In the genomic region with DNA sequence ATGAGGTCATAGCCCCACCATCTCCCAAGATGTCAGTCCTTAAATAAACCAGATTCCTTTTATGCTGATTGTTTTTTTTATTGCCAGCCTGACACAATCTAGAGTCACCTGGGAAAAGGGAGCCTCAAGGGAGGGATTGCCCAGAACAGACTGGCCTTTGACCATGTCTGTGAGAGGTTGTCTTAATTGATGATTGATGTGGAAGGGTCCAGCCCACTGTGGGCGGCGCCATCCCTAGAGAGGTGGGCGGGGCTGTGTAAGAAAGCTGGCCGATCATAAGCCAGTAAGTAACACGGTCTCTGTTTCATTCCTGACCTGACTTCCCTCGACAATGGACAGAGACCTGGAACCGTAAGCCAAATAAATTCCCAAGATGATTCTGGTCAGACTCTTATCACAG, we compare ENCODE assay signal across 18 mouse cellular contexts.
"Had no signal": no experiment of that assay in that cellular context is flagged by ENCODE, and none has a peak within 500 bp of the region (broad histone marks: within the 10 kb centered on the region; RNA-seq: fewer than 3 reads in every experiment).

No protein-coding gene starts in this region.

- H3K27ac ChIP-seq: limb, embryonic 13.5 days; liver, embryonic 12.5 days; liver, embryonic 15.5 days; lung, embryonic 15.5 days; stomach, postnatal 0 days had no signal

- H3K27me3 ChIP-seq: limb, embryonic 13.5 days; liver, embryonic 12.5 days; liver, embryonic 15.5 days; lung, embryonic 15.5 days had no signal

- ATAC-seq: liver, embryonic 12.5 days had no signal

- H3K9ac ChIP-seq: limb, embryonic 13.5 days; liver, embryonic 12.5 days; liver, embryonic 15.5 days; lung, embryonic 15.5 days had no signal

- H3K9me3 ChIP-seq: limb, embryonic 13.5 days; liver, embryonic 12.5 days; liver, embryonic 15.5 days; lung, embryonic 15.5 days had no signal

- H3K36me3 ChIP-seq: limb, embryonic 13.5 days; liver, embryonic 12.5 days; liver, embryonic 15.5 days; lung, embryonic 15.5 days had no signal

- H3K4me3 ChIP-seq: limb, embryonic 13.5 days; liver, embryonic 12.5 days; liver, embryonic 15.5 days; lung, embryonic 15.5 days had no signal

- DNase-seq: kidney, adult 11 months; kidney, postnatal 10 days; left cerebral cortex, postnatal 4 days; liver; lung, adult 18-20 months; lung, postnatal 14 days; lung, postnatal 4 days; midbrain, embryonic 14.5 days; right cerebral cortex, adult 18-20 months; right cerebral cortex, postnatal 14 days; right cerebral cortex, postnatal 4 days; thymus, postnatal 36 days had no signal

- H3K4me2 ChIP-seq: limb, embryonic 13.5 days; liver, embryonic 12.5 days; liver, embryonic 15.5 days; lung, embryonic 15.5 days; midbrain, embryonic 11.5 days had no signal

- H3K4me1 ChIP-seq: liver, embryonic 12.5 days; liver, embryonic 15.5 days had no signal
